Mouse (Mus musculus): Measurements from ENCODE around the gene Rbms3. TPM values are rescaled to one million over a fixed set of nuclear protein-coding genes. Genes with fewer than 3 reads are reported as not detected.
A peak's percentile ranks its signal among the peaks of the same experiment; 100 is the strongest.

Gene Rbms3
- polyA plus RNA-seq, 1 experiment from 2014 or later: 44.5 TPM

- WGBS: 40% methylated on average over 7 of the region's 7 CpGs
- ATAC-seq (replicated peaks; ENCODE audit: low FRiP score, low read depth) (no peak), DNase-seq (ENCODE audit: low spot score) (peak; percentile 81)
- Histone ChIP-seq H3K9me3 (replicated peaks; ENCODE audit: low read length) (no peaks in the 10 kb centered on the region), H3K9ac (ENCODE audit: low read depth, low read length) (no peak overlapping the region), H3K4me1 (replicated peaks; ENCODE audit: insufficient read depth, low read length) (no peaks in the 10 kb centered on the region), H3K36me3 (ENCODE audit: insufficient read depth, low read length) (no peaks in the 10 kb centered on the region), H3K4me3 (replicated peaks; ENCODE audit: low read depth, low read length) (no peak overlapping the region), H3K27me3 (ENCODE audit: insufficient read depth, low read length) (no peaks in the 10 kb centered on the region), H3K4me2 (ENCODE audit: low read length) (no peak overlapping the region), H3K27ac (no peak overlapping the region)
- TF ChIP-seq CTCF (IDR thresholded peaks at IDR 0.05; ENCODE audit: low read depth): peak; percentile 68
Observed at GRCm38 (mm10) chr9:117583638-117584037, 46.1 kb downstream of the Rbms3 start.

- WGBS: 55% methylated on average over 6 of the region's 6 CpGs
- H3K9ac ChIP-seq (ENCODE audit: low read depth, low read length): no peak overlapping the region
- no peak overlapping the region for H3K4me3 ChIP-seq (replicated peaks; ENCODE audit: low read depth, low read length)
- H3K4me2 ChIP-seq (ENCODE audit: low read length): no peak overlapping the region
- H3K9me3 ChIP-seq (replicated peaks; ENCODE audit: low read length): no peaks in the 10 kb centered on the region
- TF ChIP-seq CTCF (IDR thresholded peaks at IDR 0.05; ENCODE audit: low read depth): no peak
- no peaks in the 10 kb centered on the region for H3K27me3 ChIP-seq (ENCODE audit: insufficient read depth, low read length)
- DNase-seq (ENCODE audit: low spot score) (no peak), ATAC-seq (replicated peaks; ENCODE audit: low FRiP score, low read depth) (no peak)
- no peaks in the 10 kb centered on the region for H3K4me1 ChIP-seq (replicated peaks; ENCODE audit: insufficient read depth, low read length)
- no peaks in the 10 kb centered on the region for H3K36me3 ChIP-seq (ENCODE audit: insufficient read depth, low read length)
- no peak overlapping the region for H3K27ac ChIP-seq
Observed at GRCm38 (mm10) chr9:117582591-117582990, 47.1 kb downstream of the Rbms3 start.

DNA sequence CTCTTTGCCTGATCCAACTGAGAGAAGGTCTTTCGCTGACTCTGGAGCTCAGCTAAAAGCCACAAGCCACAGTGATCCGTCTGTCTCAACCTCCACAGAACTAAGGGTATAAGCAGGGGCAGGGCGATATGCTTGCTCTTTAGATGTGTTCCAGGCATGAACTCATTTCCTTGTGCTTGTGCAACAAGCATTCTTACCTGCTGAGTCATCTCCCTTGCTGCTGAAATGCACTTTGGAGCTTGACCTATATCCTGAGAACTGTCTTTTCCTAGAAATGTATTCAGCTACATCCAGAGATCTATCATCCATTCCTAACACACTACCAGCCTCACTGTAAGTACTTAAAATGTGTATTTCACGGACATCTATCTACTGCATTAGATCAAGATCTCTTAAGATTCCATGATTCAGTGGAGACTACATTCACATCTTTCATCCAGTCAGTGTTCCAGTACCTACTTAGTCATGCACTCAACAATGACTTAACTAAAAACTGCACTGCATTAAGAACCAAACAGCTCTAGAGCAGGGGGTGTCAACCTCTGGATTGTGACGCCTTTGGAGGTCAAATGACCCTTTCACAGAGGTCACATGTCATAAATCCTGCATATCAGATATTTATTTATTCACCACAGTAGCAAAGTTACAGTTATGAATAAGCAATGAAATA is 58.4 kb downstream of the Rbms3 start:
- Histone ChIP-seq H3K4me1 (replicated peaks; ENCODE audit: insufficient read depth, low read length) (no peaks in the 10 kb centered on the region), H3K36me3 (ENCODE audit: insufficient read depth, low read length) (no peaks in the 10 kb centered on the region), H3K9me3 (replicated peaks; ENCODE audit: low read length) (no peaks in the 10 kb centered on the region), H3K27ac (peak overlapping the region; percentile 37; the same call in 1 of the 2 replicates), H3K4me3 (replicated peaks; ENCODE audit: low read depth, low read length) (no peak overlapping the region), H3K27me3 (ENCODE audit: insufficient read depth, low read length) (no peaks in the 10 kb centered on the region), H3K9ac (ENCODE audit: low read depth, low read length) (no peak overlapping the region), H3K4me2 (ENCODE audit: low read length) (no peak overlapping the region)
- no peak for TF ChIP-seq CTCF (IDR thresholded peaks at IDR 0.05; ENCODE audit: low read depth)
- ATAC-seq (replicated peaks; ENCODE audit: low FRiP score, low read depth) (no peak; the same call in 1 of the 2 replicates), DNase-seq (ENCODE audit: low spot score) (peak; percentile 56)
- 60% methylated on average over 5 of the region's 5 CpGs for WGBS

- no peak for ATAC-seq (replicated peaks; ENCODE audit: low FRiP score, low read depth)
- no peak for TF ChIP-seq CTCF (IDR thresholded peaks at IDR 0.05; ENCODE audit: low read depth)
Observed at GRCm38 (mm10) chr9:117570240-117570821, 59.4 kb downstream of the Rbms3 start.

GRCm38 (mm10) chr9:117566293-117566692 is 63.4 kb downstream of the Rbms3 start:
- no peak for ATAC-seq (replicated peaks; ENCODE audit: low FRiP score, low read depth)
- no peak overlapping the region for H3K27ac ChIP-seq
- no peaks in the 10 kb centered on the region for H3K36me3 ChIP-seq (ENCODE audit: insufficient read depth, low read length)
- 27% methylated on average over 10 of the region's 10 CpGs for WGBS
- peak; percentile 51 for TF ChIP-seq CTCF (IDR thresholded peaks at IDR 0.05; ENCODE audit: low read depth)
- H3K9ac ChIP-seq (ENCODE audit: low read depth, low read length): no peak overlapping the region
- H3K4me3 ChIP-seq (replicated peaks; ENCODE audit: low read depth, low read length): no peak overlapping the region
- peak; percentile 61 for DNase-seq (ENCODE audit: low spot score)
- no peaks in the 10 kb centered on the region for H3K4me1 ChIP-seq (replicated peaks; ENCODE audit: insufficient read depth, low read length)
- no peaks in the 10 kb centered on the region for H3K9me3 ChIP-seq (replicated peaks; ENCODE audit: low read length)
- no peak overlapping the region for H3K4me2 ChIP-seq (ENCODE audit: low read length)
- H3K27me3 ChIP-seq (ENCODE audit: insufficient read depth, low read length): no peaks in the 10 kb centered on the region

More at GRCm38 (mm10) chr9:117570240-117570821, 59.4 kb downstream of the Rbms3 start:
- no peak overlapping the region for H3K9ac ChIP-seq (ENCODE audit: low read depth, low read length)
- DNase-seq (ENCODE audit: low spot score): peak; percentile 56
- no peaks in the 10 kb centered on the region for H3K4me1 ChIP-seq (replicated peaks; ENCODE audit: insufficient read depth, low read length)
- H3K36me3 ChIP-seq (ENCODE audit: insufficient read depth, low read length): no peaks in the 10 kb centered on the region
- 78% methylated on average over 7 of the region's 7 CpGs for WGBS
- H3K4me2 ChIP-seq (ENCODE audit: low read length): no peak overlapping the region
- H3K27me3 ChIP-seq (ENCODE audit: insufficient read depth, low read length): no peaks in the 10 kb centered on the region
- H3K4me3 ChIP-seq (replicated peaks; ENCODE audit: low read depth, low read length): no peak overlapping the region
- H3K9me3 ChIP-seq (replicated peaks; ENCODE audit: low read length): no peaks in the 10 kb centered on the region
- no peak overlapping the region for H3K27ac ChIP-seq

DNA sequence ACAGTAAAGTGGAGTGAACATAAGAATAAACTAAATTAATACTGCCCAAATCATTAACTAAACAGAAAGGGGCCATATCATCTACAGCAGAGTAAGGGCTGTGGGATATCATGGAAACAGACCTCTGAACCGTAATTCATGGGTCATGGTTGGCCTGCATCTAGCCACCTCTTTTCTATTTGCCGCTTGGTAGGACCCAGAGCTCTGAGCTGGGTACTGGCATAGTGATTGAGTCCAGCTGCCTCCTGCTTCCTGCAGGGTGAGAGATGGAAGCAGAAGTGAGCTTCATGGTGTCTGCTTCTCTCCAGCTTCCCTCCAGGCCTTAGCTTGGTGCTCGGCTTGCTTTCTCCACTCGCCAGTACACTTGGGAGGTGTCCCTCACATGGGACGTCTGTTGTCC is 71.2 kb downstream of the Rbms3 start:
- no peak for TF ChIP-seq CTCF (IDR thresholded peaks at IDR 0.05; ENCODE audit: low read depth)
- 0 out of 2 replicates have a peak, but pooled peaks have one; percentile 33 for ATAC-seq (replicated peaks; ENCODE audit: low FRiP score, low read depth)
- no peak overlapping the region for H3K27ac ChIP-seq

More for the DNA sequence above, 71.2 kb downstream of the Rbms3 start:
- DNase-seq (ENCODE audit: low spot score): peak; percentile 58
- H3K36me3 ChIP-seq (ENCODE audit: insufficient read depth, low read length): no peaks in the 10 kb centered on the region
- no peak overlapping the region for H3K9ac ChIP-seq (ENCODE audit: low read depth, low read length)
- WGBS: 52% methylated on average over 5 of the region's 5 CpGs
- no peak overlapping the region for H3K4me2 ChIP-seq (ENCODE audit: low read length)
- no peaks in the 10 kb centered on the region for H3K27me3 ChIP-seq (ENCODE audit: insufficient read depth, low read length)
- H3K9me3 ChIP-seq (replicated peaks; ENCODE audit: low read length): no peaks in the 10 kb centered on the region
- H3K4me1 ChIP-seq (replicated peaks; ENCODE audit: insufficient read depth, low read length): no peaks in the 10 kb centered on the region
- H3K4me3 ChIP-seq (replicated peaks; ENCODE audit: low read depth, low read length): no peak overlapping the region

All from kidney, postnatal 0 days (tissue).